Mouse (Mus musculus): ENCODE data around the gene Zfp804a.

Zfp804a gene

DNA sequence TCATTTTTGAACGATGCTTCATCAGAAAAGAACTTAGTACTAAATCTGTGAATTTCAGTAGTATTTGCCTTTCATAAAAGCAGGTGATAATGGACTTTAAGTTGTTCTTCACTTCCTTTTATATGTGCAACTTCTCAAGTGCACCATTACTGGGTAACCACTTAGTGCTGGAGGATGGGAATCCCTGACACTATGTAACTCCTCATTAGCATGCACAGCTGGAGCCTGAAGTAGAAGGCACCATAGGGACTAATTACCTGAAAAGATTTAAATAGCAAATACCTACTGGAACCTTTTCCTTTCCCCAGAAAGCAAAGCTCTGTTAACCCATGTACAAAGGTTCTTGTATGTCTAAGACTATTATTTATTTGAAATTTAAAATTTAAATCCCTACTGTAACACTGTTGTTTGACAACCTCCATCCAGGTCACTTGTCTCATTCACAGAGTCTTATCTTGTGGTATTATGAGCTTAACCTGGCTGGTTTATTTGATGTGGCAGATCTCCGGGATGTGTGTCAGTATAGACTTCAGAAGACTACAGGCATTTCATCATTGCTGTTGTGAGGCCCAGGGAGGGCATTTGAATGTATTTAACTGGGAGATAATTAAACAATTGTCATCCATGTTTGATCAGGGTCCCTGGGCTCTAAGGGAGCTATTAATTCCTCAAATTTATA, 229.7 kb downstream of the Zfp804a start:
- DNase-seq = no peak

DNA sequence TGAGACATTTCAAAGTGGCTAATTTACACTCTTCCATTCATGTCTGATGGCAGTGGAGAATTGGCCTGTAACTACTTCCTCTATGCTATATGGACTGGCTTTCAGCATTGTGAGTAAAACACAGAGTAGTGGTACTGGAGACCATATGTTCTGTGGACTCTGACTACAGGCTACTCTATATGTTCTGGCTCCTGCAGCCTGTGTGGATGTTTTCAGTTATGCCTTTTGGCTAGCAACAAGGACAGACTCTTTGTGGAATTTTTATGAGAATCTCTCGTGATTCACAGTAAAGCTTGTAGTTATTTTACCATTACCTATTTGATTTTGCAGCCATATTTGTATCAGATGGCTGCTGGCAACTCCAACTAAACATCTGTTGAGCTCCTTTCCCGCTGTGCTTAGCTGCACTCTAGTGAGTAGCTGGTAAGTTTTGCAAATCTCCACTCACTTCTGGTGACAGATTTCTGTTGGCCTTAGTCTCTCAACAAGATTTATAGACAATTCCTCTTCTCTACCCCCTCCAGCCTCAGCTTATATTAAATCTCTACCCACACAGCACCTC, 242.0 kb downstream of the Zfp804a start:
- no peak for DNase-seq
